Mouse (Mus musculus): ENCODE results near the gene Cd79a.
A peak's percentile ranks its signal among the peaks of the same experiment; 100 is the strongest.

The Cd79a gene

DNA sequence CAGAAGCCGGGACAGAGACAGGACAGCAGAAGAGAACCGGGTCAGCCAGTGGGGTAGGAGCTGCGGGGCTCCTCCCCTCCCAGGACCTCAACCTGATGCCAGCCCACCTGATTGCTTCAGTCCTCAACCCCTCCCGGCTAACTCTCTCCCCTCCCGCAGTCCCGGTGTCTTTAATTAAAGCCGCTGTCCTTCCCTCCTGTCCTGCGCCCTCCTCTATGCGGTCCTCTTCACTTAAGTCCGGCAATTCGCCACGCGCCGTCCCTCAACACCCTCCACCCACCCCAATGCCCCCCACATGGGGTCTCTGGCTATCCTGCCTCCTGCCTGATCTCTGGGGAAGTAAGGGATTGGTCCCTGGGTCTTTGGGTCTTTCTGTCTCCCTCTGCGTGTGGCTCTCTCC is 34.5 kb downstream of the Cd79a start:
- DNase-seq: no peak

DNA sequence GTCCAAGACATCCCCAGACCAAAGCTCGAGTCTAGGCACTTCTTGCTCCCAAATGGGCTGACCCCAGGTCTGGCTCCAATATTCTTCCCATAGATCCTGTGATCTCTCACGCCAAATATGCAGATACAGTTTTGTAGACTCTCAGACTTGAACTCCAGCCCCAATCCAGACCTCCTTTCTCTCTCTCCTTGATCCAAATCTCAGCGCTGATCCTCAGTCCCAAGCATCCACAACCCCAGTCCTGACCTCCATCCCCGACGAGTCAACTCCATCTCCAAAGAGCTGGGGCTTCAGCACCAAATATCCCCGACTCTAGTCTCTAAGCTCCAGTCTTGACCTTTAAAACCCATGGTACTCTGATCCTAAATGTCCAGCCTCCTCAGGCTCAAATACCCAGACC is 46.5 kb downstream of the Cd79a start:
- no peak for DNase-seq

DNA sequence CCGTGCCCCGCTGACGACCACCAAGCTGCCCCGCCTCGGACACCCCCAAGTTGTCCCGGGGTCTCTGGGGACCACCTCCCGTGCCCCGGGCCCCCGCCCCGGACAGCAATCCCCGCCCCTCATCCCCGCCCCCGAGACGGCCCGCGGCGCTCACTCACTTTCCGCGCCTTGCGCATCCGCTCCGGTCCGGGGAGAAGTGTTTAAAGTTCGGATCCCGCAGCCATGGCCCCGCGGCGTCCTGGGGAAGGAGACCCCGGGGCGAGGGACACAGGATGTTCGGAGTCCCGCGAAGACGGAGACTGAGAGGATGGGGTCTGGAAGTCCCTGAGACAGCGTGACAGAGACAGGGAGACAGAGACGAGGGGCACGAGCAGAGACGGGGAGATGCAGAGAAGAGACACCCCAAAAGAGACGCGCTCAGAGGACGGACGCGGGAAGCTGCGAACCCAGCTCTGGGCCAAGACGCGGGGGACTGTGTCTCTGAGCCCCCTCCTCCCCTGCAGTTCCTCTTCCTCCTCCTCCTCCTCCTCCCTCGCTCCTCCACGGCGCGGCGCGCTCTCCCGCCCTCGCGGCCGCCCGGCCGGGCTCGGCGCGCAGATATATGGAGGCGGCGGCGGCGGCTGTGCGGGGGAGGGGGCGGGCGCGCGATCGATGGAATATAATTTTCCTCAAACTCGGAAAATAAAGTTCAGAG is 47.2 kb downstream of the Cd79a start, which contains the start of gene Gm4881:
Gene Gm4881 (minus strand): TSS at position 238 of the 694 bp plus-strand sequence.
- DNase-seq: no peak

DNA sequence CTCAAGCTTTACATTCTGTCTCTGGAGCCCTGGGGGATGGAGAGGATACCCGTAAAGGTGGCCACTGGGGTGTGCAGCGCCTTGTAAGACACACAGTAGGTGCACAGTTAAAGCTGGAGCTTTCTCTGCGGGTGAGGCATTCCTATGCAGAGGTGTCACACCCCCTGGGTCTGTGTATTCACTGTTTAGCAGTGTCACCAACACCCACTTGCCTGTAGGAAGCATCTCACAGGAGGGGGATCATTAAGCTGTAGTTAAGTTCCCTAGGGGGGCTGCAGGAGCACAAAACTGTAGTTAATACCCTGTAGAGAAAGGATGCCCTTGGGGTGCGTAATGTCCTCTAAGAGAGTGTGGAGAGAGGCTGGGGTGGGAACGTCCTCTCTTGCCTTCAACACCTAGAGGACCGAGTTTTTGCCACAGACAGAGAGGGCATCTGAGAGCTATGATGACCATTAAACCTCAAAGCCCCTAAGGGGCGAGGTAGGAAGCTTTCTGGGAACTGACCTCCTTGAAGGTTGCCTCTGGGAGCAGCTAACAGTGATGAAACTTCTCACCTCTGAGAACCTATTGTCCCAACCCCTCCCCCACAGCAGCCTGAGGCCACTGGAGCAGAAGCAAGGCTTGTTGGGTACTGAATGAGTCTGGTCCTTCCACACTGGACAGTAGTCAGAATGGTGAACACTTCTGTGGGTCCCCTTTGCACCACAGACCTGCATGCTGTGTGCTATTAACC is 50.3 kb downstream of the Cd79a start:
- no peak for DNase-seq

DNA sequence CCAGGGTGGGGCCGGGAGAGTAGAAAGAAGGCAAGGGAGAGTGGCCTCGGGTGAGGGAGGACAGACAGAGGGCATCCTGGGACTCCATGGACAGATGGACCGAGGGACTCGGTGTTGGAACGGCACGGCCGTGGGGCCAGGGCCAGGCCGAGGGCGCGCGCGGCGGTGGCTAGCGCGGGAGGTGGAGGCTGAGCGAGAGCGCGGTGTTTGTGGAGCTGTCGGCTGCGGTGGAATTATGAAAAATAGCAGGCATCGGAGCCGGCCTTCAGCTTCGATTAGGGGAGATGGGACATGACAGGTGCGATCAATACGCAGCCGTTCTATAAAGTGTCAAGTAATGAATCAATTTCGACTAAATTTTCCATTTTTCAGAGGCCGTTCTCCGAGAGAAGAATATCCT is 51.6 kb downstream of the Cd79a start:
- no peak for DNase-seq

DNA sequence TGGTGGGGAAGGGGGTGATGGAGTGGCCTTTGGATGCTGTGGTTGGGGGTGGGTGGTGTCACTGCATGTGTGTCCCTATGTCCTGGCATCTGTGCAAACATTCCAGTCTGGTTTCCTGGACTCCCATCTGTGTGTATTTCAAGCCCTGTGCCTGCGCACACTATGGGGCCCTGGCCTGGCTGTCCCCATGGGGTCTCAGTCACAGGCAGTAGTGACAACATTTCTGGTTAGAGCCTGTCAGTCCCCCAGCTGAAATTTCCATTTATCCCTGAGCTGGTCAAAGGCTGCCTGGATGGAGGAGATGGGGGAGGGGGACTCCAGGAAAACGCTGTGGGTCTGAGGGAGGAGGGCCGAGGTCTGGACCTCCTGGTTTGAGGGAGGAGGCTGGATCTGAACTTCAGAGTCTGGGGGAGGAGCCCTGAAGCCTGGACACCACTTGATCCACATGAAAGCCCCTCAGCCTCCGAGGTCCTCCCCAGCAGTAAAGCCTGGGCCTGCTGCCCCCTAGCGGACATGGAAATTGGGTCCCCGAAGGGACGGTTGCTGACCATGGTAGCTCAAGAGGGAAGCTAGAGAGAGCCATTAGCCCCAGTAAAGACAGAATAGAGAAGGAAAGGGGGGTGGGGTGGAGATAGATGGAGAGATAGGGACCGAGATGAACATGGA is 52.9 kb downstream of the Cd79a start:
- DNase-seq: peak; percentile 66
